31 mouse cellular contexts compared by ENCODE assay signal in the genomic region with DNA sequence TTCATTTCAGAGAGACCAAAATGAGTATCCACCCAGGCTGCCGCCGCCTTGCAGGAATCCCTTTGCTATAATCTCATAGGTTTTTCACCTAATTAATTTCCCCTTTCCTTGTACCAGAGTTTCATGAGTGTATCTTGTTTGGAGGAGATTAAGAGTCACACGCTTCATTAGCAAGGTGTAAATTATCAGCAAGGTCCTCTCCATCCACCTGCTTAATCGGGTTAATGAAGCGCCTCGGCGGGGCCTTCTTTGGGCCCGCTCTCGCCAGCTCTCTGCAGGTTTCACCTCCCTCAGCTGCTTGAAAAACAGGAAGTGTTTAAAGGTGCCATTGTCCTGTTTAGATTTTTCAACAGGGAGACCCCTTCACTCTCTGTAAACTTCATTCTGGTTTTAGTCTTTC. TPM values are rescaled to one million over a fixed set of nuclear protein-coding genes. Genes with fewer than 3 reads are reported as not detected.
A peak's percentile ranks its signal among the peaks of the same experiment; 100 is the strongest.
DNase-seq lines count a peak whose midpoint lies in the region; ATAC-seq and TF ChIP-seq lines count a peak whose summit lies in the region.
"Had no signal": no experiment of that assay in that cellular context is flagged by ENCODE, and none has a peak within 500 bp of the region (broad histone marks: within the 10 kb centered on the region; RNA-seq: fewer than 3 reads in every experiment).

No protein-coding gene starts in this region.

- no peak overlapping the region for H3K4me2 ChIP-seq in kidney, embryonic 15.5 days
- H3K4me2 ChIP-seq: embryonic facial prominence, embryonic 13.5 days; embryonic facial prominence, embryonic 15.5 days; forebrain, embryonic 12.5 days had no signal

- H3K27me3 ChIP-seq in kidney, embryonic 15.5 days: 0 out of 2 replicates have a peak, but pooled peaks cover 4% of the 10 kb centered on the region
- no peaks in the 10 kb centered on the region for H3K27me3 ChIP-seq in MEL (ENCODE audit: control insufficient read depth in 1 of 2, insufficient read depth in 2 of 2, low read length in 2 of 2)
- H3K27me3 ChIP-seq: CH12.LX; embryonic facial prominence, embryonic 13.5 days; embryonic facial prominence, embryonic 15.5 days had no signal

- H3K36me3 ChIP-seq in kidney, embryonic 15.5 days: no peaks in the 10 kb centered on the region
- H3K36me3 ChIP-seq in MEL (ENCODE audit: control insufficient read depth in 1 of 2, insufficient read depth in 2 of 2, low read length in 2 of 2): peaks cover 0 to 18% of the 10 kb centered on the region in 2 experiments; a peak in 2 of 4 replicates
- H3K36me3 ChIP-seq: embryonic facial prominence, embryonic 13.5 days; embryonic facial prominence, embryonic 15.5 days; forebrain, embryonic 10.5 days; forebrain, embryonic 12.5 days; G1E had no signal

- H3K79me2 ChIP-seq in MEL (ENCODE audit: control insufficient read depth, insufficient read depth, low read length, poor library complexity): no peaks in the 10 kb centered on the region

- no peak overlapping the region for H3K27ac ChIP-seq in kidney, embryonic 15.5 days
- H3K27ac ChIP-seq in MEL (ENCODE audit: control insufficient read depth, low read depth, low read length): peak overlapping the region; percentile 18
- H3K27ac ChIP-seq: embryonic facial prominence, embryonic 13.5 days; embryonic facial prominence, embryonic 15.5 days; forebrain, embryonic 10.5 days; forebrain, embryonic 12.5 days had no signal

- no peak for TF ChIP-seq RAD21 in MEL (IDR thresholded peaks at IDR 0.05; ENCODE audit: low read depth, low read length)

- no peak overlapping the region for H3K4me3 ChIP-seq in kidney, embryonic 15.5 days (replicated peaks)
- H3K4me3 ChIP-seq in MEL (ENCODE audit: control insufficient read depth in 1 of 2, insufficient read depth in 1 of 2, low read depth in 2 of 2, low read length in 2 of 2): no peak overlapping the region
- H3K4me3 ChIP-seq: embryonic facial prominence, embryonic 13.5 days; embryonic facial prominence, embryonic 15.5 days; erythroblast, embryonic 14.5 days; forebrain, embryonic 10.5 days; forebrain, embryonic 12.5 days had no signal

- ATAC-seq in kidney, embryonic 15.5 days (replicated peaks; ENCODE audit: low FRiP score): 0 out of 2 replicates have a peak, but pooled peaks have one; percentile 22
- ATAC-seq: activated CD4-positive, CD25-positive, alpha-beta regulatory T cell, adult 4 months; CD4-positive, CD25-positive, alpha-beta regulatory T cell, adult 4 months; forebrain, embryonic 14.5 days; forebrain, embryonic 16.5 days; Patski had no signal

- no peak for DNase-seq in kidney, postnatal 4 days
- DNase-seq in A20 (ENCODE audit: low read depth, low spot score): peak; percentile 36
- DNase-seq in MEL (ENCODE audit: low read depth, low spot score): peak; percentile 50
- DNase-seq in natural killer cell, adult 2 months (ENCODE audit: low spot score in 2 of 2): no peak
- DNase-seq in Muller cell, postnatal 12 days (ENCODE audit: inconsistent ontology term): no peak
- DNase-seq: adrenal gland, adult 8-10 months; adrenal gland, postnatal 14 days; adrenal gland, postnatal 36 days; B cell, adult 2 months; cerebellum, adult 11 months; cerebellum, adult 18-20 months; cerebellum, adult 8-10 months; cerebellum, adult 9-11 months; cerebellum, postnatal 14 days; cerebellum, postnatal 36 days; embryo, embryonic 11 days had no signal

- no peak for TF ChIP-seq POLR2A in MEL (IDR thresholded peaks at IDR 0.05; ENCODE audit: control insufficient read depth in 1 of 2, insufficient read depth in 1 of 2, low read depth in 1 of 2, low read length in 2 of 2, poor library complexity in 1 of 2)

- no peak overlapping the region for H3K9ac ChIP-seq in kidney, embryonic 15.5 days
- 0 out of 2 replicates have a peak overlapping the region, but pooled peaks have one; percentile 14 for H3K9ac ChIP-seq in MEL (ENCODE audit: control insufficient read depth, low read depth, low read length, poor library complexity, severe bottlenecking)
- H3K9ac ChIP-seq: embryonic facial prominence, embryonic 13.5 days; embryonic facial prominence, embryonic 15.5 days; forebrain, embryonic 12.5 days had no signal

- 51% methylated on average over 9 of the region's 9 CpGs for WGBS in kidney, embryonic 15.5 days

- TF ChIP-seq EP300 in MEL (IDR thresholded peaks at IDR 0.05; ENCODE audit: low read depth in 1 of 2, low read length in 2 of 2): peak; percentile 28 to 58; a peak in 2 of 4 replicates

- no peak for TF ChIP-seq CTCF in MEL (IDR thresholded peaks at IDR 0.05 in 2 of 3, conservative IDR thresholded peaks at IDR 0.05 in 1 of 3; ENCODE audit: control insufficient read depth in 1 of 3, insufficient read depth in 1 of 3, low read depth in 2 of 3, low read length in 3 of 3, poor library complexity in 1 of 3, severe bottlenecking in 1 of 3)

- H3K9me3 ChIP-seq in kidney, embryonic 15.5 days (replicated peaks): no peaks in the 10 kb centered on the region
- no peaks in the 10 kb centered on the region for H3K9me3 ChIP-seq in MEL (replicated peaks; ENCODE audit: insufficient read depth, low read length)
- H3K9me3 ChIP-seq: embryonic facial prominence, embryonic 13.5 days; embryonic facial prominence, embryonic 15.5 days; forebrain, embryonic 10.5 days; forebrain, embryonic 12.5 days; G1E had no signal

- H3K4me1 ChIP-seq in kidney, embryonic 15.5 days: peaks cover 18% of the 10 kb centered on the region
- peaks cover 15 to 19% of the 10 kb centered on the region in 2 experiments for H3K4me1 ChIP-seq in MEL (ENCODE audit: control insufficient read depth in 1 of 2, insufficient read depth in 2 of 2, low read length in 2 of 2)

TF ChIP-seq in MEL, 35 proteins besides CTCF, POLR2A, EP300 and RAD21:
- TF ChIP-seq UBTF (IDR thresholded peaks at IDR 0.05; ENCODE audit: borderline replicate concordance, insufficient read depth, low read depth, low read length): no peak
- peak; percentile 24; the same call in 1 of the 2 replicates for TF ChIP-seq ETS1 (IDR thresholded peaks at IDR 0.05; ENCODE audit: low read depth, low read length)

RNA-seq across cellular contexts. Expression of a gene that starts 44.2 kb away (rescaled TPM):
- polyA plus RNA-seq in kidney, embryonic 15.5 days (2015; fragmentation: Nextera tagmentation; extraction: Ambion mirVana): not detected in 2 replicates
- total RNA-seq in MEL (2012; rRNA removed): not detected in 2 replicates
- not detected for polyA plus RNA-seq in MEL (2012; ENCODE audit: insufficient read depth in 1 of 2, insufficient read length in 2 of 2, low read depth in 1 of 2, low replicate concordance in 2 of 2, missing spikeins in 1 of 2)
- total RNA-seq: adrenal gland, adult 18-20 months; adrenal gland, adult 8-10 months; adrenal gland, postnatal 14 days; adrenal gland, postnatal 36 days; CH12.LX; common myeloid progenitor, adult 5-6 weeks had no signal
- polyA plus RNA-seq: CD4-positive, CD25-positive, alpha-beta regulatory T cell, adult 4 months; erythroblast, embryonic 14.5 days; G1E; Patski had no signal

Comparison
In these comparisons a context has a peak if more than half of its experiments do, and no peak if none do; other contexts are left out.
1. DNase-seq: peak in A20 (single experiment) and MEL (single experiment); none in kidney, postnatal 4 days (0 of 2), natural killer cell, adult 2 months (0 of 2) and Muller cell, postnatal 12 days (single experiment).